Mouse (Mus musculus): Measurements from ENCODE around the gene Ttc7b. TPM values are rescaled to one million over a fixed set of nuclear protein-coding genes. Genes with fewer than 3 reads are reported as not detected.

Gene Ttc7b
- total RNA-seq (2015; ENCODE audit: low replicate concordance) (2.1 and 10.0 TPM in 2 replicates), total RNA-seq (2017; ENCODE audit: low replicate concordance) (6.5 and 7.0 TPM in 2 replicates)

DNA sequence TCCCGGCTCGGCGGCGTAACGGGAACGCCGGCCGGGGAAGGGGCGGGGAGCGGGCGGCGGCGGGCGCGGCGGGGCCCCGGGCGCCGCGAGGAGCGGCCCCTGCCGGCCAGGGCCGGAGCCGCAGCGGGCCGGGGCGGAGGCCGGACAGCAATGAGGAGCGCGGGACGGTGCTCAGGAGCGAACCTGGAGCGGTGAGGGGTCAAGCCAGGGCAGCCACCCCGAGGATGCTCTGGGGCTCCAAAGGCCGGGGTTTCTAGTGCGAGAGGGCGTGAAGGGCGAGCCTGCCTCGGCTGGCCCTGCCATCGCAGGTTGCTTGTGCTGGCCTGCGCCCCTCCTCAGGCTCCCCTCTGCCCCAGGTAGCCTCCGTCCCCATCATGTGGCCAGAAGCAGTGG, at the start of gene Ttc7b:
Gene Ttc7b, minus strand, starts transcription at position 33 of the 393 bp plus-strand sequence.
- no peak for ATAC-seq (replicated peaks; ENCODE audit: low FRiP score, poor library complexity, severe bottlenecking)

DNA sequence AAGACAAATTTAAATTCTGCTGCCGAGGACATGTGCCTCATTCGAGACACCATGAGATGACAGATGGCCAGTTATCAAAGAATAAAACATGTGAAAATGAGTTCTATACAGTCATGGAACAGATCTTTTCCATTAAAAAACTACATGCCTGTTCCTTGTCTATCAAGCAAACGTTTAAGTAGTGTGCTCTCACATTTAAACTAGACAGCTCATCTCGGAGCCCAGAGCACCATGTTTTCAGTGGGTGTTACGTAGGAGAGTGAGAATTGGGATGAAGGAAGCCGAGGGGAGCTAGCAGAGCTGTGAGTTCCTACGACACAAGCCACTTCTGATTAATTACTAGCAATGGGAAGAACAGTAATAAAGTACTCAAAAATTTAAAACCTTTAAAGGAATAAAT, 48.2 kb upstream of the Ttc7b start:
- ATAC-seq (replicated peaks; ENCODE audit: low FRiP score, poor library complexity, severe bottlenecking), result no peak

DNA sequence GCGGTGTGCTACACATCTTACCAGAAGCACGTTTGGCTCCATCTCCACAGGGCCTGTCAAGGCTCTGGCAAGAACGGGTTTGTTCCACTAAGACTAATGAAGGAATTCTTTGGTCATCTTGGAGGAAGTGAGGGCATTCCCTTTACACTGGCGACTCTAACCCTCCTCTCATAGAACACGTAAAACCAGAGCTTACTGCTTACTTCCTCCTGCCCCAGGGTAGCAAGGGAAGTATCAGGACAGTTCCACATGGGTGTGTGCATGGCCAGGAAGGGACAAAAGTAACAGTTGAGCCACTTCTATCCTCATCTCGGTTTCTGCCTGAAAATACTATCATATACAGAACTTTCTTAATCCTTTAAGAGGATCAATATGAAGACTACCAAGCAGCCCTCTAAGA, 47.5 kb upstream of the Ttc7b start:
- no peak for ATAC-seq (replicated peaks; ENCODE audit: low FRiP score, poor library complexity, severe bottlenecking)

DNA sequence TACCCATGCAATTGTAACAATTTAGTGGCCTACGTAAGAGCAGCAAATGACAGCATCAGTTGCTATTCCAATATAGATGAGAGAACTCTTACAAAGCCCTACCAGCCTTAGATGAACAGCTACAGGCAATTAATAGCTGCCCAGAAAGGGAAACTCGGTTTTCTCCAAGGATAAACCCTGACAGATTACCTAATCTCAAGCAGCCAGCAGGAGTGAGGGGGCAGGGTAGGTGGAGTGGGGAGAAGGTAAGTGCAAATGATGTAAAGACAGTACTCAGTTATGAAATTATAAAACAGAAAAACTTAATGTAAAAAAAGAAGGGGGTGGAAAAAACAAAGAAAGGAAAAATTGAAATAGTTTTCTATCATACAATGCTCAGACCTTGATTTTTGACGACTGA, 47.0 kb upstream of the Ttc7b start:
- no peak for ATAC-seq (replicated peaks; ENCODE audit: low FRiP score, poor library complexity, severe bottlenecking)

DNA sequence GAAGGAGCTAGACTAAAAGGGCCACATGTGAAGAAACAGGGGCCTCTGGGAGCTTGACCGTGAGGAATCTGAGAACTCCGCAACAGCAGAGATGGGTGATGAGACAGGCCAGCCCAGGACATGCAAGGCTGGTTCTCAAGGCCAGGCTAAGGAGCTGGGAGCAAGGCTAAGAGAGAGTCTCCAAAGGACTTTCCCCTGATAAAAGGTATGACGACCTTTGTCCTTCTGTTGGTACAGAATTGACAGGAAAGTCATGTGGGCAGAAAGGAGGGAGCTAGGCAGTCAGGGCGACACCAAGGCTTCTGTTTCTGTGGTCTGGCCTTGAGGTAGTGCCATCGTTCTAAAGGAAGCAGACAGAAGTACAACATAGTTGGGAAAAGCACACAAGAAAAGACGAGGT, 33.0 kb upstream of the Ttc7b start:
- ATAC-seq (replicated peaks; ENCODE audit: low FRiP score, poor library complexity, severe bottlenecking), result no peak

DNA sequence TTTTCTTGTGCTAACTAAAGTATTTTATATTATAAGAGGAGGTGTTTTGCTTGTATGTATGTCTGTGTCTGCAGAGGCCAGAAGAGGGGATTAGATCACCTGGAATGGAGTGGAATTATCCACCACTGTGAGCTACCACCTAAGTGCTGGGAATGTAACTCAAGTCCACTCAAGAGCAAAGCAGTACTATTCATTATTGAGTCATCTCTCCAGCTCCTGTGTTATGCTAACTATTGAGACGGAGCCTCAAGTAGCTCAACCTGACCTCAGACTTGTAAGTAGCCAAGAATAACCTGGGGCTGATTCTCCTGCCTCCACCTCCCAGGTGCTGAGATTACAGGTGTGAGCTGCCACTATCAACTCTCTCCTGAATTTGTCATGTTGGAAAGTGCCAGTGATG, 31.3 kb upstream of the Ttc7b start:
- no peak for ATAC-seq (replicated peaks; ENCODE audit: low FRiP score, poor library complexity, severe bottlenecking)

DNA sequence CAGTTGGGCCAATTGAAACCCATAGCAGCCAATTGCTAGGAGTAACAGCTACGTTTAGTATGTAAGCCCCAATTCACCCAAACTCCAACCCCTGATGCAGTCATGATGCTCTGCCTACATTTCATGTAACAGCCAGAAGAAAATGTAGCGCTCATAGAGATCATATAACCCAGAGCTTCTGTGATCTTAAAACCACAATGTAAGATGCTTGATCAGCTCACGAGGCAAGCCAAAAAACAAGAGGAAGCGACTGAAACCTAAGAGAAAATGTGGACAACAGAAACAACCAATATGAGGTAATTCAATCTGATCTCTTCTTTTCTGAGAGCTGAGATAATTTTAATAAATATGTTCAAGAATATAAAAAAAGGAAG, 23.6 kb upstream of the Ttc7b start:
- no peak for ATAC-seq (replicated peaks; ENCODE audit: low FRiP score, poor library complexity, severe bottlenecking)

DNA sequence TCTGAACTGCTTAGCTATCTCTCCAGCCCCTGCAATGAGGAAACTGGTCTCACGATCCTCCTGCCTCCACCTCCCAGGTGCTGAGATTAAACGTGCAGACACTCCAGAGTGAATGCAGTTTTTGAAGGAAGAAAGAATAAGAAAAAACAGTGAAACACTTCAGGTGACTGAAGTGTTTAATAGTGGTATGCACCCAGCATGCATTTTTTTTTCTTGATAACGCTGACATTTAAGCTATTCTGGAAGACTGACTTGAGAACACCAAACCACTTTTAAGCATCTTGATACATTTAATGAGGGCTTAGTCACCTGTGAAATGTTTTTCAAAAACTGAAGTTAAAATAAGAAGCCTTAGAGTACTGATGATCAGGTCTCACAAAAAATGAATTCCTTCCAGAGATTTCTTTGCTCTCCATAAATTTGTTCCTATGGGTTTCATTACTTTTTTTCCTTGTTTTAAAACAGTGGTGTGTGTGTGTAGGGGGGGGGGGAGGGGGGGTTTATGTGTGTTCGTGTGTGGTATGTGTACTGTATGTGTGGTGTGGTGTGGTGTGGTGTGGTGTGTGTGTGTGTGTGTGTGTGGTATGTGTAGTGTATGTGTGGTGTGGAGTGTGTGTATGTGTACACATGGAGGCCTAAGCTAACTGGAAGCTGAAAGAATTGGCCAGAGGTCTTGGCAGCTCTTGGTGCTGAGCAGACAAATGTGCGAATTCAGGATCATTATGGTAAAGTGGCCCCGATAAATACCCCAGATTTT, 23.0 kb upstream of the Ttc7b start:
- no peak for ATAC-seq (replicated peaks; ENCODE audit: low FRiP score, poor library complexity, severe bottlenecking)

DNA sequence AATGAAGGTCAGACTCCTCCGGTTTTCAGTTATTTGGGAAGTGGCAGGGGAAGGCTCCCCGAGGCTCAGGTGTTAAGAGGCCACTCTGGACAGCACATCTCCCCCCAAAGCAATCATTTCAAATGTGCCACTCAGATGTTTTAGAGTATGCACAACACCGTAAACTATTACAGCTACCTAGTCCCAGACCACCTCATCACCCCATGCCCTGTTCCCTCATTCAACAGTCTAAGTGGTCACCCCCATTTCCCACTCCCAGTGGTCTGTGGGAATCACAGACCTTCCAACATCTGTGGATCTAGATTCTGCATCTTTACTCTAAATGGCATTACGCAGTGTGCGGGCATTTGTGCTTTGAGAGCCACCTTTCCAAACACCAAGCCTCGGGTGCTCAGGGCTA, 21.9 kb upstream of the Ttc7b start:
- no peak for ATAC-seq (replicated peaks; ENCODE audit: low FRiP score, poor library complexity, severe bottlenecking)

DNA sequence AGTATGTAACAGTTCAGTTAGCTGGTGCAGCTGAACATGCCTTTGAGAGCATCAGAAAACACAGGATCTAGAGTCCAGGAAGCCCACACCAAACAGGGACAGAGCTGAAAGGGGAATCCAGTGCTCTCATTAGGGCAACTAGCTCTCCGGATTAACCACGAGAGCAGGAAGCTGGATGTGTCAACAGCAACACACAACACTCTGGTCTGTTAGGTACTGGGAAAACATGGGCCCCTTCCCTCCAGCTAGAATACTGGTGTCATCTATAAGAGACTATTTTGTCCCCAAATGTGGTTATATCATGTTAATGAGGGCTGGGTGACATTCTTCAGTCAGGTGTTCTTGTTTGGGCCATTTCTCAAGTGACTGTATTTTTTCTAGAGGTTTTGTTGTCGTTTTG, 21.4 kb upstream of the Ttc7b start:
- ATAC-seq (replicated peaks; ENCODE audit: low FRiP score, poor library complexity, severe bottlenecking), result no peak

DNA sequence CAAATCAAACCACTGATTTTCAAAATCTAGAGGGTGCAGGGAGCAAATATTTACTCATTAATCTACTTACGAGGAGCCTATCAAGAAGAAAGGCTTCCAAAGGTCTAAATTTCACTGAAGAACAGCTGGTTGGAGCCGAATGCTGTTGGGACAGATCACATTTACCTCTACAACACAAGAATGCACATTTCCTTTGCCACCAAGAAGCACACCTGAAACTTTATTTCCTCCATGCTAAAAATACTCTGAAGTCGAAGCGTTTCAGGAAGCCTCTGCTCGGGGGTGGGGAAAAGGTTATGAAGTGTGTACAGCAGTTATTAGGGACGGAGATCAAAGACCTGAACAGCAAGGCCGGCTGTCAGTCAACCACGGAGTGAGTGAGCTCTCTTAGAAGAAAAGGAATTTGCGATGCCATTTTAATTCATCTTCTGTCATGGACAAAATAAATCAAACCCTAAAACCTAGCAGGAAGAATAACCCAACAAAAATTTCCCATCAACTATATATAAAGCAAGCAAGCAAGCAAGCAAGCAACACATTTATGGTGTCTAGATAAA, 18.6 kb upstream of the Ttc7b start:
- ATAC-seq (replicated peaks; ENCODE audit: low FRiP score, poor library complexity, severe bottlenecking), result no peak

DNA sequence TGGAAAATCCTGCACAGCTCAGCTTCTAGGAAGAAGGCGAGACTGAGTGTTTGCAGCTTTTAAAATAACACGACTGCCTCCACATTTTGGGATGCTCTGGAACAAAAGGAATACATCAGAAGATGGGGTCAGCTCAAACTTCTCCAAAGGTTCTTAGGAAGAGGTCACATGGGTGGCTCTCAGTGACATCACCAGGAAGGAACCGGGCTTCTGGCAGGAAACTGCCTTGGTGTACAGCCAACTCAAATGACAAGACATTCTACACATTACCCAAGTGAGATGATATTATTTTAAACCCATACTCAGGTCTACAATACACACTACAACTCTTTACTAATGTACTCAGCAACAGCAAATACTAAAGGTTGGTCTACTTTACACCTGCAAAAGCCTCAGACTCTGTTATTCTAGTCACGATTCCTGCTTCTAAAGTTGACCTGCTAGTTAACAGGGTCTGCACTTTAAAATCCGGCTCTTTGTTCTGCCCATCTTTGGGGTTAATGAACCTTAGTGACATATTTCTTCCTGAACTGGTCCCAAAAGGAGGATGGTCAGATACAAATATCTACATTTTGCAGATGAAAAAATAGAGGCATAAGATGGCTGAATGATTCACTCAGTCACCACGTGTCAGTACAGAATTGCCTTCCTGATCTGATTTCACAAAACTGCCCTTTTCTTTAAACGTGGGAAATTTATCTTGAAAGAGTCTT, 18.0 kb upstream of the Ttc7b start:
- ATAC-seq (replicated peaks; ENCODE audit: low FRiP score, poor library complexity, severe bottlenecking), result no peak

DNA sequence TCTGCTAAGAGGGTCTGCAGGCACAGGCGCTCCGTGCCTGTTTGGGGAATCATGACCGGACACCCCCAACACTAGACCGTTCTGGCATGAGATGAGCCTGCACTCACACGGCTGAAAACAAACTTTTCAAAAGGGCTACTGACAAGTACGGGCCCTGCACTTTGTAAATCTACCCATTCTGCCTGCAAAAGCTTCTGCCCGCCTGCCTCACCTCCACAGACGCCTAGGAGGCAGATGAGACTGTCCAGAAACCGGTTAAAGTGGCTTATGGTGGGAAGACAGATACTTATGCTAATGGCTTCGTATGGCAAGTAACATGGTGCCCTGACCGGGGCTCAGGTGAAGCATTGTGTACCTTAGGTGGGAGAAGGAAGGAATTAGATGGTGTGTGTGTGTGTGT, 16.5 kb upstream of the Ttc7b start:
- no peak for ATAC-seq (replicated peaks; ENCODE audit: low FRiP score, poor library complexity, severe bottlenecking)

DNA sequence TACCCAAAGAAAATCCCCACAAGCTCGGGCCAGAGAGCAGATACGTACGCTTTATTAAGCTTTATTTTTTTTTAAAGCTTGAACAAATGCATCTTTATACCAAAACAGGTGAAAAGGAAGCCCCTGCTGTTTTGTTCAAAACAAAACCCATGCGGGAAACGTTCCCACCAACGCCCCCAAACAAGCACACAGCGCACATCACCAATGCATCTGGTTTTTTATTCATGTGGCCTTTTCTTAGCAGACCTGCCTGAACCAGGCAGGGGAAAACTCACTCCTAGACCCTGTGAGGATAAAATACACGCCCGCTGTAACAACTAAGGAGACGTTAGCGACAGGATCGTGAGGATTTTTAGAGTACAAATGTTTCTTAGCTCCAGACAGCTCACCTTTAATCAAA, 14.4 kb upstream of the Ttc7b start:
- ATAC-seq (replicated peaks; ENCODE audit: low FRiP score, poor library complexity, severe bottlenecking), result no peak

DNA sequence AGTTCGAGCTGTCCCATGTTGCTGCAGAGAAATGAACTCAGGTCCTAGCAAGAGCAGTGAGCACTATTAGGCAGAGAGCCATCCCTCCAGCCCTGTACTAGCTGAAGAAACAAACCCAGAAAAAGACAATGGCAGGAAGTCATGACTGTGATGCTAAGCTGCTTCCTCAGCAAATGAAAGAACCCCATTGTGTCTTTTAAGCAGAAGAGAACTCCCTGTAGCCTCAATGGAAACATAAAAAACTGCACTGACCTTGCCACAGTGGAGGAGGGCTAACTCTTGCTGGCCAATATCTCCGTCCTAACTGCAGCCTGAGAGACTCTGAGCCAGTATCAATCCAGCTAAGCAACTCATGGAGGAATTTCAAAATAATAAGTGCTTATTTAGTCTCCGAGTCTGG, 13.4 kb upstream of the Ttc7b start:
- ATAC-seq (replicated peaks; ENCODE audit: low FRiP score, poor library complexity, severe bottlenecking), result no peak

DNA sequence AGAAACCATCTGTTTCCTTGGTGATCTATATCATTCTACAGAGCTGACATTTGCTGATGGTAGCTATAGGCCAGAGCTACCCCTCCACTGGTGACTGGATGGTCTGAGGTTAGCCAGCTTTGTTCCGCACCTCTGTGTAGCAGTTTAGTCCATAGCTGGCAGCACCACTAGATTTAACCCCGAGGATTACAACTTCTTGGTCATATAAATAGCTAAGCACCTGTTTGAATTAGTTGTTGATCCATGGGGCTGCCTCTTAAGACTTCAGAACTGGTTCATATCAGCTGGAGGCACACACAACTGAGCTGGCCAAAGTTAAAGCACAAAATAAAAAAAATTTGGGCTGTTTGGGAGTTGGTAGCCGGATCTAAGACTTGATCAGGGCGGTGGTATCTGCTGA, 12.6 kb upstream of the Ttc7b start:
- ATAC-seq (replicated peaks; ENCODE audit: low FRiP score, poor library complexity, severe bottlenecking), result no peak

DNA sequence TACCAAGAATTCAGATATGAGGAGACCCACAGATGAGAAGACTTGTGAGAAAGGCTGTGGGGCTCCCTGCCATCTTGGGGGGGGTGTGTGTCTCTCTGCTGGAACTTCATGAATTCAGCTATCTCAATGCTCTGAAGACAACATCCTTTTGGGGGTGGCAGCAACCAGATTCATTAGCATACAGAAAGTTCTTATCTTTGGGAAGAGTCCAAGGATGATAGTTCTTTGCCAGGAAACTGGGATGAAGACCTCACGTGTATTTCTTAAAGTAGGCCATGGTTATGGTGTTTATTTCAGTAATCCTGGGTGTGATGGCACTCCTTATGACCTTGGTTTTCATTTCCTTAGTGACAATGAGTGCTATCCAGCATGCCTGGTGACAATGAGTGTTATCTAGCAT, 11.1 kb upstream of the Ttc7b start:
- ATAC-seq (replicated peaks; ENCODE audit: low FRiP score, poor library complexity, severe bottlenecking), result no peak

DNA sequence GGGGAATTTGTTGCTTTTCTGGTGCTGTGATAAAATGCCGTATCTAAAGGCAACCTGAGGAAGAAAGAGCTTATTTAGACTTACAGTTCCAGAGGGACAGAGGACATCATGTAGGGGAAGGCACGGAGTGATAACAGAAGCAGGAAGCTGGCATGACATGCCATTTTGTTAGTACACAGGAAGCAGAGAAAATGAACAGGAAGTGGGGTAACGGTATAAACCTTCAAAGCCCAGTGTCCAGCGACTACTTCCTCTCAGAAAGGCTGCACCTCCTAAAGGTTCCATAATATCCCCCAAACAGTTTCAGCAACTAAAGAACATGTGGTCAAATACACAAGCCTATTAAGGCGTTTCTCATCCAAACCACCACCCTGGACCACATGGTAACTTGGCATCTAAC, 10.2 kb upstream of the Ttc7b start:
- no peak for ATAC-seq (replicated peaks; ENCODE audit: low FRiP score, poor library complexity, severe bottlenecking)

DNA sequence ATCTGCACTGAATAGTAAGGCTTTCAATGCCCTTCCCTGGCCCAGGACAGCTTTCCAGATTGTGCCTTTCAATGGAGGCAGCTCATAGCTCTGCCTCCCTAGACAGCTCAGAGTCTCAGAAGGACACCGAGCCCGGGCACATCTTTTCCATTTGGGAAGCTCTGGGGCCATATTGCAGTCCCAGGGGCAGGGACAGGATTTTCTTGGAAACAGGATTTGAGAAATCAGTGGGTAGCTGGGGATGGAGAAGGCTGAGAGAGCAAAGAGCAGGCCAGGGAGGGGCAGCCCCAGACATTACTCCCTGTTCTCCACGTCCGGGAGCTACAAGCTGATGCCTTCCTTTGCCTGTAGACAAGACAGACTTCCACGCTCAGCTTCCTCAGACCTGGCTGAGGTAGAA, 9.0 kb upstream of the Ttc7b start:
- ATAC-seq (replicated peaks; ENCODE audit: low FRiP score, poor library complexity, severe bottlenecking), result no peak

DNA sequence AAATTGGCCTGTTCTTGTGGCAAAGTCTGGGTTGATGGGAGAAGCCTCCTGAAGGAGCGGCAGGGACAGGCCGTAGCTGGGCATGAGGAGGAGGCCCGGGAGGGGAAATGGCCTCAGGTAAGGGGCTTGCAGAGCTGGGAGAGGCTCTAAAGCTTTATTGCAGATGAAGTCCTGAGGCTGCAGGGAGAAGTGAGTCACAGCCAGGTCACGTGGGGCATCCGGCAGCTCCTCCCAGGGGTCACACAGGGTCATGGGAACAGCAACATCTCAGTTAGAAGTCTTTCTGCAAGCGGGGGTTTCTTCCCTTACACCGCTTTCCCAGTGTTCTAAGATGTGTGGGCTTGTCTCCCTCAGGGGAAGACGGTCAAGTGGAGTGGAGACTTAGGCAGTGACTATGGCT, 8.5 kb upstream of the Ttc7b start:
- ATAC-seq (replicated peaks; ENCODE audit: low FRiP score, poor library complexity, severe bottlenecking), result no peak

DNA sequence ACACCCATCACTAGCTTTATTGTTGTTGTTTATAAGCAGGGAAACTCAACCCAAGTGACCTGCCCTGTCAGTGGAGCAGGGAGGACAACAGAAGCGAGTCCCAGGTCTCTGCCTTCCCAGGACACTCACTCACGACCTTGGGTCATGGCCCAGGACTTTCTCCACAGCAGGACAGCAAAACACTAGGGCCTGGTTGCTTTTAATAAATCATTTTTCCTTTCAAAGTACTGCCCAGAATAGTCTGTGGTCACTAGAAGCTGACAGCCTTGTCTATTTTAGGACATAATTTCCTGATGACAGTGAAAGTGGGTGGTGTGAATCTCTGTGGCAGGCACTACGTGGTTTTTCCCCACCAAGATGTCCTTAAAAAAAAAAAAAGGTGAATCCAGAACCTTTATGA, 7.6 kb upstream of the Ttc7b start:
- no peak for ATAC-seq (replicated peaks; ENCODE audit: low FRiP score, poor library complexity, severe bottlenecking)
